Mouse (Mus musculus): Measurements from ENCODE around the gene Rps12. TPM values are rescaled to one million over a fixed set of nuclear protein-coding genes. Genes with fewer than 3 reads are reported as not detected.
"Not testable (repeated sequence)": the region's sequence is repeated elsewhere in the genome, so short reads cannot be mapped to it uniquely, and the experiment has no call there.

The Rps12 gene
- total RNA-seq, 2 experiments from 2014 or later, result 2,039 to 6,735 TPM

GRCm38 (mm10) chr10:23786040-23786439, 1.0 kb downstream of the Rps12 start:
- no peak for ATAC-seq (replicated peaks; ENCODE audit: poor library complexity)

- ATAC-seq (replicated peaks; ENCODE audit: poor library complexity), result not testable (repeated sequence)
These were observed 1.5 kb downstream of the Rps12 start for GRCm38 (mm10) chr10:23785599-23785998.

- ATAC-seq (replicated peaks; ENCODE audit: poor library complexity), result no peak
These were observed 3.0 kb downstream of the Rps12 start for GRCm38 (mm10) chr10:23784121-23784520.

- ATAC-seq (replicated peaks; ENCODE audit: poor library complexity), result no peak
These were observed 3.6 kb downstream of the Rps12 start for GRCm38 (mm10) chr10:23783493-23783884.

- ATAC-seq (replicated peaks; ENCODE audit: poor library complexity), result peak; percentile 1; the same call in 1 of the 2 replicates
These were observed 4.1 kb downstream of the Rps12 start for GRCm38 (mm10) chr10:23782855-23783492.

- ATAC-seq (replicated peaks; ENCODE audit: poor library complexity), result peak; percentile 8; the same call in 1 of the 2 replicates
These were observed 5.0 kb downstream of the Rps12 start for GRCm38 (mm10) chr10:23781760-23782735.

- ATAC-seq (replicated peaks; ENCODE audit: poor library complexity), result peak; percentile 54
These were observed 6.4 kb downstream of the Rps12 start for GRCm38 (mm10) chr10:23780539-23781275.

GRCm38 (mm10) chr10:23777288-23777945, 9.7 kb downstream of the Rps12 start:
- ATAC-seq (replicated peaks; ENCODE audit: poor library complexity), result no peak

- no peak for ATAC-seq (replicated peaks; ENCODE audit: poor library complexity)
These were observed 32.9 kb downstream of the Rps12 start for GRCm38 (mm10) chr10:23754166-23754565.

Other genes with a start within 250 kb of the Rps12 start
- 0.51 and 3.6 TPM in 2 replicates for gene Slc18b1, start 9.7 kb upstream of the Rps12 start, total RNA-seq (2015)
- 0.04 and 0.30 TPM in 2 replicates for gene Slc18b1, start 9.7 kb upstream of the Rps12 start, total RNA-seq (2017)
- not detected in 2 replicates for gene Vnn3, start 64.2 kb upstream of the Rps12 start, total RNA-seq (2015)
- 0.21 TPM in 1 of 2 replicates, not detected in the other for gene Vnn3, start 64.2 kb upstream of the Rps12 start, total RNA-seq (2017)
- 0.17 TPM in 1 of 2 replicates, not detected in the other for gene Vnn1, start 107.4 kb upstream of the Rps12 start, total RNA-seq (2015)
- gene Vnn1, start 107.4 kb upstream of the Rps12 start, total RNA-seq (2017), result 0.04 TPM in 1 of 2 replicates, not detected in the other
- not detected in 2 replicates for gene Taar1, start 133.1 kb upstream of the Rps12 start, total RNA-seq (2015)
- gene Taar1, start 133.1 kb upstream of the Rps12 start, total RNA-seq (2017), result not detected in 2 replicates
- gene Taar2, start 151.3 kb upstream of the Rps12 start, total RNA-seq (2015), result not detected in 2 replicates
- not detected in 2 replicates for gene Taar2, start 151.3 kb upstream of the Rps12 start, total RNA-seq (2017)
- gene Taar3, start 162.3 kb upstream of the Rps12 start, total RNA-seq (2015), result not detected in 2 replicates
- not detected in 2 replicates for gene Taar3, start 162.3 kb upstream of the Rps12 start, total RNA-seq (2017)
- gene Taar4, start 173.2 kb upstream of the Rps12 start, total RNA-seq (2015), result not detected in 2 replicates
- not detected in 2 replicates for gene Taar4, start 173.2 kb upstream of the Rps12 start, total RNA-seq (2017)
- gene Taar5, start 183.4 kb upstream of the Rps12 start, total RNA-seq (2015), result not detected in 2 replicates
- not detected in 2 replicates for gene Taar5, start 183.4 kb upstream of the Rps12 start, total RNA-seq (2017)
- not detected in 2 replicates for gene Taar6, start 198.4 kb upstream of the Rps12 start, total RNA-seq (2015)
- not detected in 2 replicates for gene Taar6, start 198.4 kb upstream of the Rps12 start, total RNA-seq (2017)
- gene Taar7a, start 206.2 kb upstream of the Rps12 start, total RNA-seq (2015), result not detected in 2 replicates
- gene Taar7a, start 206.2 kb upstream of the Rps12 start, total RNA-seq (2017), result not detected in 2 replicates
- not detected in 2 replicates for gene Taar7b, start 212.7 kb upstream of the Rps12 start, total RNA-seq (2015)
- gene Taar7b, start 212.7 kb upstream of the Rps12 start, total RNA-seq (2017), result not detected in 2 replicates
- not detected in 2 replicates for gene Taar7d, start 239.9 kb upstream of the Rps12 start, total RNA-seq (2015)
- gene Taar7d, start 239.9 kb upstream of the Rps12 start, total RNA-seq (2017), result not detected in 2 replicates